Mouse (Mus musculus) natural killer cell, adult 2 months (primary cell): Measurements from ENCODE around the gene Spen.

Experiments used
- DNase-seq, 2 experiments: peaks; one replicate each; pipeline ENCODE4 v3.0.0; 2022; ENCODE audit warnings: low spot score in 2 of 2

Spen gene

GRCm38 (mm10) chr4:141528938-141529337 is 9.5 kb downstream of the Spen start:
- DNase-seq: no peak

- DNase-seq: no peak
Measured at GRCm38 (mm10) chr4:141526936-141527650, 11.3 kb downstream of the Spen start.

- no peak for DNase-seq
Measured at GRCm38 (mm10) chr4:141525940-141526339, 12.5 kb downstream of the Spen start.

DNA sequence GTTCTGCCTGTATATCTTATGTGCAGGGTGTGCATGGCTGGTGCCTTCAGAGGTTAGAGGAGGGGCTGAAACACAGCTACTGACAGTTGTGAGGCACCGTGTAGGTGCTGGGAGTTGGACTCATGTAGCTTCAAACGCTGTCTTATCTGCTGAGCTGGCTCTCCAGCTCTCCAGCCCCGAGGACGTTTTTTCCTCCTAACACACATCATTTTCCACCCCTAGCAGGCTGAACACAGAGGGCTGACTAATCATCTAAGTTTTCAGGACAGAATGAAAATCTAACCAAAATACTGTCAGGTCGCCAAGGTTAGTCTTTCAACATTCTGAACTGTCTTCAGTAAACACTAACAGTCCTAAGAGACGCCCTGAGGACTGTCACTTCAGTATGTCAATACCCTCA is 13.7 kb downstream of the Spen start:
- DNase-seq: no peak

DNA sequence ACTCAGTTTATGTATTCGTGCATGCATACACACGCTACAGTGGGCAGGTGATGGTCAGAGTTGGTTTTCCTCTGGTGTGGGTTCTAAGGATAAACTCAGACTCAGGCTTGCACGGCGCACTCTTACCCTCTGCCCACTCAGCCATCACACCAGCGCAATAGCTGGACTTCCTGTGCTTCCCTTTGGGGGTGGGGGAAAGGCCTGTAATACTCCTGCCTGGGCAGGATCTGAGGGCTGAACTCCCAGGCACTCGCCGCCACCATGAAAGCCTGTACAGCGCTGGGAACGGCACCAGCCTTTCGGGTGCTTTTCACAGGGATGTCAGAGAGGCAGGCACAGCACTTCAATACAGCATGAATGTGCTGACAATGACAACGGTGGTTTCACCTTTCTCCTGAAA is 15.3 kb downstream of the Spen start:
- no peak for DNase-seq

DNA sequence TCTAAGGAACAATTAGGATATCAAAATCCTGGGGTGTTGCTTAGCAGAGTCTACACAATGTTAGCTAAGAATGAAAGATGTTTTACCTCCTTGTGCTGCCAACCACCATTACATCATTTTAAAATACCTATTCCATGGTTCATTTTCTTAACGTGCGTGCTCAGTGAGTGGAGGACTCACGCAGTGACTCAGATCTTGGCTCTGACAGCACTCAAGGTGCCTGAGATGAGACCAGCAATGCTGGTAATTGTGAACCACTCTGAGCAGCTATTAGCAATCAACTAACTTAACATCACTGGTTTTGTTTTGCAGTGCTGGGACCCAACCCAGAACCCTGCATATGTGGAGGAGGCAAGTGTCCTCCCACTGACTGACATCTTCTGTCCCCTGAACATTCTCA is 20.0 kb downstream of the Spen start:
- no peak for DNase-seq

DNA sequence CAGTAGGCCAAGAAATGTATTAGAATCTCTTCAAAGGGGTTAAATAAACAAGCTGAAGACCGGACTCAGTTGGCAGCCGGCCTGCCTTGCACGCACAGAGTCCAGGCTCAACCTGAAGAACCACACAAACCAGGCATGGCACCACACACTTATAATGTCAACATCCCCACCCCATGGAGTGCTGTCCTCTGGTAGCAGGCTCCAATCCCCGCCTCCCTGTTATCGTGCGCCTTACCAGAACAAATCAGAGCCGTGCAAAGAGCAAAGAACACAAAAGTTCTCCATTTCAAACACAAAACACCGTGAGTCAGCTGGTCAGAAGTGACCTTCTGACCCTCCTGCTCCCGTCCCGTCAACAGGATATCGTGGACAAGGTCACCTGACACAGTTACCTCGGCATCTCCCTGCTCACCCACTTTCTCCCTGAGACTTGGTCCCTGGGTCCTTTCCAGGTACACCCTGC is 24.2 kb downstream of the Spen start:
- DNase-seq: no peak

DNA sequence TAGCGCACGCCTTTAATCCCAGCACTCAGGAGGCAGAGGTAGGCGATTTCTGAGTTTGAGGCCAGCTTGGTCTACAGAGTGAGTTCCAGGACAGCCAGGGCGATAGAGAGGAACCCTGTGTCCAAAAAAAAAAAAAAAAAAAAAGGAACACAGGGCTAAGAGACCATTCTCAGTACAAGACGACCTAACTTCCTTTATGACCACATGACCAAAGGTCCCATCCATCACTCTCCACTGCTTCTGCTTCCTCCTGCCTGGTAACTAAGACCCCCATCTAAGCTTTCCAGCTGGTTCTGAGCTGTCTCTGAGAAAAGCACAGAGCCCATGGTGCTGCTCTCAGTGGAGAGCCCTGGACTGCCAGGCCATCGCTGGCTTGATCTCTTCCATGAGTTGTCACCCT is 26.3 kb downstream of the Spen start:
- DNase-seq: no peak

GRCm38 (mm10) chr4:141510457-141510856 is 27.9 kb downstream of the Spen start:
- no peak for DNase-seq

GRCm38 (mm10) chr4:141506893-141507292 is 31.5 kb downstream of the Spen start:
- DNase-seq: no peak

DNA sequence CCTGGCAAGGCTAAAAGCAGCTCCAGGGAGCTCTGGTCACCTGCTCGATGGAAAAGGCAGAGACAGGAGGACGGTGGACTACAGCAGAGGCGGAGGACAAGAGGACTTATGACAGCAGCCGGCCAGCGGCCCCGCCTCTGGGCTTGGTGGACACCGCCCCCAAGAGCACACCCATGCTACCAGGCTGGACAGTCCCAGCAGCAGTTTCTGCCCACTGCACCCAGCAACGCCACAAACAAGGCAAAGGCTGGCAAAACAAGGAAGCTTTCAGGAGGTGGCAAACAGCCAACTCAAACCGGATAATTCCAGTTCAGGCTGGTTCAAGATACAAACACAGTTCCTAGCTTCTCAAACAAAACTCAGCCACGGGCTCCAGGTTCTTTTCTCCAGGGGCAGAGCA is 32.0 kb downstream of the Spen start:
- DNase-seq: peak; percentile 35 to 63

GRCm38 (mm10) chr4:141505810-141506209 is 32.6 kb downstream of the Spen start:
- DNase-seq: no peak

- DNase-seq: no peak
Measured at GRCm38 (mm10) chr4:141504471-141504870, 33.9 kb downstream of the Spen start.

- DNase-seq: no peak
Measured at GRCm38 (mm10) chr4:141502723-141503122, 35.7 kb downstream of the Spen start.

DNA sequence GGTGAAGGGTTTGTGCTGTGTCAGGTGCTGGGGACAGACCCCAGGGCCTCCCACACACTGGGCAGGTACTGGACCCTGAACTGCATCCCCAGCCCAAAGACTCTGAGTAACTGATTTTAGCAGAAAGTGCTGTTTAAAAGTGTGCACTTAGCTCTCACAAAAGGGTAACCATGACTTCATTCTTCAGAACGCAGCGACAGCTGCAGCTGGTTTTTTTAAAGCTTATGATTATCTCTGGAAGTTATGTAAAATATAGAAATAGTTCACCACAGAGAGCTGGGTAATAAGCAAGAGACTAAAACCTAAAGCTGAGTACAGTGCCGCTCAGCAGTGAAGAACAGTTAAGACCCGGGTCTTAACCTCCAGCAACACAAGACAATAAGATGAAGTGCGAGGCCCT is 37.3 kb downstream of the Spen start:
- DNase-seq: no peak

DNA sequence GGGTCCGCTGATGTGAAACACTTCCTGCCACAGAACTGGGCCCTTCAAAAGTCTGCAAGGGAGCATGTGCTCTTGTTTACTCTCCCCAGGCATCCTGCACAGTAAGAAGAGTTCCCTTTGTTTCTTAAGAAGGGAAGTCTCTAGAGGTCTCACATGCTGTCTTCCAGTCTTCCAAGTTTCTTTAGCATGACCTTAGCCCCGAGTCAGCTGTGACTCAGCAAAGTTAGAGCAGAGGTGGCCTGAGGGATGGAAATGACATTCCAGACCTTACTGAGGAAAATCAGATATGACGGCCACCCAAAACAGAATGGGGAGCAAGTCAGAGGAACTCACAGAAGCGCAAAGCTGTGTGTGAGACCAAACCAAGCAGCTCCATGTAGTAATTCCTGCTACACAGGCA is 37.8 kb downstream of the Spen start:
- no peak for DNase-seq

DNA sequence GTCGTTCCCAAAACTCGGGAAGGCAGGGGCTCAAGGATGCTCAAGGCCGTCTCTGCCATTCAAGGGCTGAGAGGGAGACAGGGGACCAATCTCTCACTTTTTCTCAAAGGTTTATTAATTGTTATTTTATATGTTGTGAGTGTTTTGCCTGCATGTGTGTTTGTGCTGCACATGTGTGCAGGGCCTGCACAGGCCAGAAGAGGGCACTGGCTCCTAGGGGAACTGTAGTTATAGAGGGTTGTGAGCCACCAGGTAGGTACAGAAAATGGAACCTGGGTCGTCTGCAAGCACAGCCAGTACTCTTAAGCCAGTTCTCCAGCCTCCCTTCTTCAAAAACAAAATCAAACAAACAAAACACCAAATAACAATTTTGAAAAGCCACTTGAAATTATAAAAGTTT is 49.7 kb downstream of the Spen start:
- peak in 1 of 2 experiments; percentile 31 for DNase-seq

DNA sequence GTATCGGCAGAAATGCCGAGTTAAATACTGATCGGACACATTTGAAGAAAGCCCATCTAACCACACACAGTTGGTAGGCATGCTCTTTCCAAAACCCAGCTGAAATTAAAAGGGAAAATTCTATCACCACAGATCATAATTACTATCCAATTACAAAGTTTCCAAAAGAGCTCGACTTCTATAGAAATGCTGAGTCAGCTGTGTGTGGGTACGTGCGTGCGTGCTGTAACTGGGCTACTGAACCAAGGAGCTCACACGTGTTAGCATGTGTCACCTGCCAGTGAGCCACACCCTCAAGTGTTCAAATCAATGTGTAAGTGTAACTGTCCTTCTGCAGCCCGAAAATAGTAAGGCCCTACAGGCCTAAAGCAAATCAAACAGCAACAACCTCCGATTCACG is 50.8 kb downstream of the Spen start:
- DNase-seq: no peak

DNA sequence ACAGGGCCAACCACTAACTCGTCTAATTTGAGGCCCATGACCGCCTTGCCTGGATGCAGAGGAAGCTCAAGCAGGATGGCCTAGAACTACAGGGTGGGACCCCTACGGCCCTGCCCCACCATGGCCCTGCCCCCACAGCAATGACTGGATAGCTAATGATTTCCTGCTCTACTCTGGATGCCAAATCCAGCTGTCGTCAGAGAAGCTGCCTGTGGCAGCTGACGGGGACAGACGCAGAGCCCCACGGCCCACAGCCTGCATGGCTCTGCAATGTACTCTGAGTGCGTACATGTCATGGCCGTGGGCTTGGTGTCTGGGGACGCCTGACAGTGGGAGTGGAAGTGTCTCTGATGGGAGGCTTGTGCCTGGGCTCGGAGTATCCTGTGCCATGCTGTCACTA is 54.3 kb downstream of the Spen start:
- no peak for DNase-seq

DNA sequence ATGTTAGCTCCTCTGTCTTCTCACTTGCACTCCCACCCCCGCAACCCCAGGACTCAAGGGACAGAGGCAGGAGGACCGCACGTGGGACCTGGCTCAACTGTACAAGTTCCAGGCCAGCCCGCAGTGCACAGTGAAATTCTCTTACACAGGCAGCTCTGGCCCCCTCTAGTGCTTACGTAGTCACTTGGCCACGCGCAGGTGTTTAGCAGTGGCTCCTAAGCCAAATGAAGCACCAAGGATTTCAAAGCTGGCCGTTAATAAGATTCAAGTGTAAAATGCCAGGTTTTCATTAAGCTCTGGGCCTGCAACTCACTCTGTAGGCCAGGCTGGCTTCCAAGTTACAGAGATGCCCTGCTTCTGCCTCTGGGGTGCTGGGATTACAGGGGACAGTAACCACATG is 59.0 kb downstream of the Spen start:
- no peak for DNase-seq

DNA sequence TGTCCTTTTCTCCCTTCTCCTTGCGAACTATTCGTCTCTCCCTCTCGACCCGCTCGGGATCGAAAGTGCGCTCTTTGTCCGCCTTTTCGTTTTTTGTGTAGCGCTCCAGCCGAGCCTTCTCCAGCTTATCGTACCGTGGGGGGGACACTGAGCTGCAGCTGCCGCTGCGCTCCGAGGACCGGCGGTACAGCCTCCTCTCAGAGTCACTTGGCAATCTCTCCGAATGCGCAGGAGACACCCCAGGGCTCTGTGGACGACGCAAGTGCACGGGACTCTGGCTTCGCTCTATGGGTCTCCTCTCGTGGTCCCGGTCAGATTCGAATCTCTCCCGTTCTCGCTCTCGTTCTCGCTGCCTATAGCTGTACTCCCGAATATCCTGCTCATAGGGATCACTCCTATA is 59.6 kb downstream of the Spen start:
- DNase-seq: no peak

- no peak for DNase-seq
Measured at GRCm38 (mm10) chr4:141478225-141478624, 60.2 kb downstream of the Spen start.

GRCm38 (mm10) chr4:141477681-141478102 is 60.7 kb downstream of the Spen start:
- peak in 1 of 2 experiments; percentile 87 for DNase-seq

DNA sequence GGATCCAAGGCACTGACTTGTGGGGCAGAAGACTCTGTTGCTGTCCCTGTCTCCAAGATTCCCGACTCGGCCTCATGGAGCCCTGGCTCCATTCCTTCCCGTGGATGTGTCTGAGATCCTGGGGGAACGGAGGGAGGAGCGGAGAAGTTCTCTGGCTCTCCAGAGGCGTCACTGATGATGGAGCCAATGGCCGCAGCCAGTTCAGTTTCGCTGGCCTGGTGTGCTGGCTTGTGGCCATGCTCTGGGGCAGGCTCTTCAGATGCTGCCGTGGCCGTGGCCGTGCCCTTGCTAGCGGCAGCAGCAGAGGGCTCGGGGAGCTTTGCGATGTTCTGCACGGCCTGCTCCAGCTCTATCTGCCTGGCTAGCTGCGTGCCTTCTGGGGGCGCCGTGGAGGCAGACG is 64.0 kb downstream of the Spen start:
- DNase-seq: no peak
